Mouse (Mus musculus): ENCODE results near the gene Junb. TPM values are rescaled to one million over a fixed set of nuclear protein-coding genes. Genes with fewer than 3 reads are reported as not detected.

The Junb gene
- polyA plus RNA-seq (2012; rRNA removed): 231 and 249 TPM in 2 replicates

DNA sequence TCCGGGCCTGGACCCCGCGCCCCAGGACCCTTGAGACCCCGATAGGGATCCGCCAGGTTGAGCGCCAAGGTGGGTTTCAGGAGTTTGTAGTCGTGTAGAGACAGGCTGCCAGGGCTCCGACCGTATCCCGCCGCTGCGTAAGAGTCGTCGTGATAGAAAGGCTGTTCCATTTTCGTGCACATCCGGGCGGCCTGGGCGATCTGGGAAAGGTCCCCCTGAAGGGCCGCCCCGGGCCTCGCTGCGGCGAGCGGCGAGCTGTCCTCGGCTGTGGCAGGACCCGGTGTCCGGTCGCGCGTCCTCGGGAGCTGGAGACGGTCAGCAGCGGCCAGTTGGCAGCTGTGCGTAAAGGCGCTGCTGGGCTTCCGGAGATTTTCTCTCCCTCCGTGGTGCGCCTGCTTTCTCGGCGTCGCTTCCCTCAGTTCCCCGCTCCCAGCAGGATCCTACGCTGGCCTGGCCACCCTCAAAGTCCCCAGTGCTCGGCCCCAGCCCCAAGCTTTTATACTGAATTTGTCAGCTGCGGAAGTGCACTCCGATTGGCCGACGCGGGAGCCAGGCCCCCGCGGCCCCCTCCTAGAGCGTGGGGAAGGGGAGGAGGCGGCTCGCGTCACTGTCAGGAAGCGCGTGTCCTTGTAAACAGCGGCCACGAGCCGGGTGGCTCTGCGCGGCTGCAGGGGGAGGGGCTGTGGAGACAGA lies at the start of gene Junb:
Gene Junb, minus strand, starts transcription at position 471 of the 693 bp plus-strand sequence.

GRCm38 (mm10) chr8:85026670-85027515 lies 48.4 kb upstream of the Junb start, which contains the start of gene Trir:
TSS of gene Trir (plus strand) at chr8:85026823.

DNA sequence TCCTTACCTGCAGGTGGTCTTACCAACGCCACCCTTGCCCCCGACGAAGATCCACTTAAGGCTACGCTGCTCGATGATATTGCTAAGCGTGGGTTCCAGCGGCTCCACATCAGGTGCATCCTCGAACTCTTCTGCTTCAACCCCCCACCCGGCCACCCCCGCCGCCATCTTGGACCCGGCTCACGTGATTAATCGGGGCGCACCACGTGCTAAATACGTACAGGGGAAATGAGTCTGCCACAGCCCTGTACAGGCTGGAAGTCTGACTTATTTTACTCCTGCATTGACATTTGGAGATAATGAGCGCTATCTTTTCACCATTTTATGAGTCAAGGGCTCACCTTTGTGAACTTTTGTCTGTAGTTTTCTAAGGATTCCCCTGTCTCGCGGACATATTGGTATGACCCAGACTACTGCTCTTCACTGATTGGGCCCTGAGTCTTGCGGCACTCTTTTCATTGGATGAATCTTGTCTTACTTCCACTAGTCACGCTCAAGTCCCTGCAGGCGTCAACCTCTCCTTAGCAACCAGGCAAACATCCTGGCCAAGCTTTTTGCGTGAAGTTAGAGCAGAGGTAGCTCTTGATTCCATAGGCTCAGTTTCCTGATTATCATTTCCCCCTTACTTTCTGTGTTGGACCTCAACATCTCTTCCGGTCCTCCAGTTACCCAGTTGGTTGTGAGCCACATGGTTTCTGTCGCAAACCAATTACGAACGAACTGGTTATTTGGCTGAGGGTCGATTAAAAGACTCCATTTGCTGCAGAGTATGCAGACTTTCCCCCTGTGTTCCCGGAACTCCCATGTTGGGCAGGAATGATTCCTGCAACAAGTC lies 46.8 kb upstream of the Junb start, which contains the start of gene Asna1:
Gene Asna1, minus strand, starts transcription at position 184 of the 835 bp plus-strand sequence.

GRCm38 (mm10) chr8:85014431-85014830 lies 35.9 kb upstream of the Junb start, which contains the start of gene Best2:
TSS of gene Best2 (minus strand) at chr8:85014531.

GRCm38 (mm10) chr8:84990349-84990748 lies 11.8 kb upstream of the Junb start, which contains the start of gene Hook2:
TSS of gene Hook2 (plus strand) at chr8:84990603.

GRCm38 (mm10) chr8:84969241-84970134 lies 9.0 kb downstream of the Junb start, which contains the start of the genes Gm49661, Prdx2 and Rnaseh2a:
TSS of gene Gm49661 (minus strand) at chr8:84969433.
TSS of gene Prdx2 (plus strand) at chr8:84969587.
TSS of gene Rnaseh2a (minus strand) at chr8:84969767.

GRCm38 (mm10) chr8:84946528-84947240 lies 31.8 kb downstream of the Junb start, which contains the start of gene Rtbdn:
TSS of gene Rtbdn (plus strand) at chr8:84946991.

GRCm38 (mm10) chr8:84936962-84937546 lies 41.5 kb downstream of the Junb start, which contains the start of gene Mast1:
TSS of gene Mast1 (minus strand) at chr8:84937359.

Other genes starting within 250 kb of the Junb start
- 42.4 and 55.8 TPM in 2 replicates for gene Nfix, start 178.4 kb downstream of the Junb start, polyA plus RNA-seq (2012; rRNA removed)
- 2.1 and 2.9 TPM in 2 replicates for gene Dand5, start 155.9 kb downstream of the Junb start, polyA plus RNA-seq (2012; rRNA removed)
- gene Gadd45gip1, start 147.2 kb downstream of the Junb start, polyA plus RNA-seq (2012; rRNA removed): 40.4 and 47.3 TPM in 2 replicates
- 58.2 and 66.6 TPM in 2 replicates for gene Rad23a, start 138.1 kb downstream of the Junb start, polyA plus RNA-seq (2012; rRNA removed)
- 162 and 189 TPM in 2 replicates for gene Calr, start 131.8 kb downstream of the Junb start, polyA plus RNA-seq (2012; rRNA removed)
- 35.1 TPM in 2 replicates for gene Farsa, start 121.7 kb downstream of the Junb start, polyA plus RNA-seq (2012; rRNA removed)
- 1.3 and 1.9 TPM in 2 replicates for gene Syce2, start 106.6 kb downstream of the Junb start, polyA plus RNA-seq (2012; rRNA removed)
- 130 and 142 TPM in 2 replicates for gene Gcdh, start 84.8 kb downstream of the Junb start, polyA plus RNA-seq (2012; rRNA removed)
- gene Klf1, start 76.8 kb downstream of the Junb start, polyA plus RNA-seq (2012; rRNA removed): 0.23 and 0.28 TPM in 2 replicates
- gene Dnase2a, start 70.2 kb downstream of the Junb start, polyA plus RNA-seq (2012; rRNA removed): 13.5 and 17.0 TPM in 2 replicates
- 1.3 and 1.7 TPM in 2 replicates for gene Mast1, start 41.4 kb downstream of the Junb start, polyA plus RNA-seq (2012; rRNA removed)
- 0.21 and 0.81 TPM in 2 replicates for gene Rtbdn, start 31.7 kb downstream of the Junb start, polyA plus RNA-seq (2012; rRNA removed)
- not detected in 2 replicates for gene Gm49661, start 9.3 kb downstream of the Junb start, polyA plus RNA-seq (2012; rRNA removed)
- gene Prdx2, start 9.1 kb downstream of the Junb start, polyA plus RNA-seq (2012; rRNA removed): 119 and 140 TPM in 2 replicates
- gene Rnaseh2a, start 9.0 kb downstream of the Junb start, polyA plus RNA-seq (2012; rRNA removed): 41.0 and 42.0 TPM in 2 replicates
- gene Hook2, start 11.9 kb upstream of the Junb start, polyA plus RNA-seq (2012; rRNA removed): 43.2 and 50.0 TPM in 2 replicates
- gene Best2, start 35.8 kb upstream of the Junb start, polyA plus RNA-seq (2012; rRNA removed): 96.2 and 105 TPM in 2 replicates
- 110 TPM in 2 replicates for gene Asna1, start 46.6 kb upstream of the Junb start, polyA plus RNA-seq (2012; rRNA removed)
- 108 and 150 TPM in 2 replicates for gene Trir, start 48.1 kb upstream of the Junb start, polyA plus RNA-seq (2012; rRNA removed)
- gene Tnpo2, start 58.2 kb upstream of the Junb start, polyA plus RNA-seq (2012; rRNA removed): 53.8 and 59.8 TPM in 2 replicates
- 59.9 and 71.0 TPM in 2 replicates for gene Fbxw9, start 81.3 kb upstream of the Junb start, polyA plus RNA-seq (2012; rRNA removed)
- gene Gm5741, start 89.3 kb upstream of the Junb start, polyA plus RNA-seq (2012; rRNA removed): 0.72 TPM in 1 of 2 replicates, not detected in the other
- gene Dhps, start 93.0 kb upstream of the Junb start, polyA plus RNA-seq (2012; rRNA removed): 53.6 and 68.0 TPM in 2 replicates
- gene Wdr83os, start 102.0 kb upstream of the Junb start, polyA plus RNA-seq (2012; rRNA removed): 87.0 and 110 TPM in 2 replicates
- 29.5 and 29.6 TPM in 2 replicates for gene Wdr83, start 102.6 kb upstream of the Junb start, polyA plus RNA-seq (2012; rRNA removed)
- 70.9 and 73.4 TPM in 2 replicates for gene Man2b1, start 104.6 kb upstream of the Junb start, polyA plus RNA-seq (2012; rRNA removed)
- gene Zfp791, start 144.4 kb upstream of the Junb start, polyA plus RNA-seq (2012; rRNA removed): 0.57 and 1.0 TPM in 2 replicates
- not detected in 2 replicates for gene Cks1brt, start 173.2 kb upstream of the Junb start, polyA plus RNA-seq (2012; rRNA removed)
- gene Olfr371, start 247.3 kb upstream of the Junb start, polyA plus RNA-seq (2012; rRNA removed): not detected in 2 replicates